Mouse (Mus musculus): Measurements from ENCODE around the gene Macrod2. TPM values are rescaled to one million over a fixed set of nuclear protein-coding genes. Genes with fewer than 3 reads are reported as not detected.

Macrod2 gene
- polyA plus RNA-seq, 1 experiment, result 57.8 TPM

GRCm38 (mm10) chr2:140664381-140664780 lies 269.3 kb downstream of the Macrod2 start:
- TF ChIP-seq FLI1 (IDR thresholded peaks at IDR 0.05; ENCODE audit: low read length), result no peak
- no peak for TF ChIP-seq GATA1 (IDR thresholded peaks at IDR 0.05; ENCODE audit: borderline replicate concordance, low read length)
- no peaks in the 10 kb centered on the region for H3K36me3 ChIP-seq (replicated peaks; ENCODE audit: low read length)
- H3K4me1 ChIP-seq, result no peaks in the 10 kb centered on the region
- no peaks in the 10 kb centered on the region; the same call in 1 of the 2 replicates for H3K9me3 ChIP-seq
- H3K27me3 ChIP-seq (replicated peaks), result peaks cover 4% of the 10 kb centered on the region
- no peak overlapping the region for H3K4me3 ChIP-seq (replicated peaks)

- Histone ChIP-seq H3K4me1 (peaks cover 14% of the 10 kb centered on the region), H3K4me3 (replicated peaks) (no peak overlapping the region), H3K9me3 (no peaks in the 10 kb centered on the region), H3K27me3 (replicated peaks) (peaks cover 18% of the 10 kb centered on the region), H3K36me3 (replicated peaks; ENCODE audit: low read length) (no peaks in the 10 kb centered on the region)
- no peak for TF ChIP-seq FLI1 (IDR thresholded peaks at IDR 0.05; ENCODE audit: low read length)
- TF ChIP-seq GATA1 (IDR thresholded peaks at IDR 0.05; ENCODE audit: borderline replicate concordance, low read length), result no peak
Observed at GRCm38 (mm10) chr2:140666846-140667245, 271.7 kb downstream of the Macrod2 start.

- peaks cover 18% of the 10 kb centered on the region for H3K27me3 ChIP-seq (replicated peaks)
- TF ChIP-seq FLI1 (IDR thresholded peaks at IDR 0.05; ENCODE audit: low read length), result no peak
- TF ChIP-seq GATA1 (IDR thresholded peaks at IDR 0.05; ENCODE audit: borderline replicate concordance, low read length), result no peak
- H3K4me3 ChIP-seq (replicated peaks), result no peak overlapping the region
- peaks cover 14% of the 10 kb centered on the region for H3K4me1 ChIP-seq
- no peaks in the 10 kb centered on the region for H3K9me3 ChIP-seq
- H3K36me3 ChIP-seq (replicated peaks; ENCODE audit: low read length), result no peaks in the 10 kb centered on the region
Observed at GRCm38 (mm10) chr2:140667261-140668047, 272.3 kb downstream of the Macrod2 start.

GRCm38 (mm10) chr2:140668311-140668710 lies 273.2 kb downstream of the Macrod2 start:
- Histone ChIP-seq H3K27me3 (replicated peaks) (peaks cover 18% of the 10 kb centered on the region), H3K4me1 (peaks cover 14% of the 10 kb centered on the region), H3K36me3 (replicated peaks; ENCODE audit: low read length) (no peaks in the 10 kb centered on the region), H3K9me3 (no peaks in the 10 kb centered on the region), H3K4me3 (replicated peaks) (no peak overlapping the region)
- TF ChIP-seq FLI1 (IDR thresholded peaks at IDR 0.05; ENCODE audit: low read length), result no peak

GRCm38 (mm10) chr2:140669081-140669480 lies 274.0 kb downstream of the Macrod2 start:
- Histone ChIP-seq H3K9me3 (no peaks in the 10 kb centered on the region), H3K27me3 (replicated peaks) (peaks cover 18% of the 10 kb centered on the region), H3K4me3 (replicated peaks) (no peak overlapping the region), H3K4me1 (peaks cover 14% of the 10 kb centered on the region), H3K36me3 (replicated peaks; ENCODE audit: low read length) (no peaks in the 10 kb centered on the region)
- no peak for TF ChIP-seq FLI1 (IDR thresholded peaks at IDR 0.05; ENCODE audit: low read length)
- no peak for TF ChIP-seq GATA1 (IDR thresholded peaks at IDR 0.05; ENCODE audit: borderline replicate concordance, low read length)

- TF ChIP-seq FLI1 (IDR thresholded peaks at IDR 0.05; ENCODE audit: low read length), result no peak
- TF ChIP-seq GATA1 (IDR thresholded peaks at IDR 0.05; ENCODE audit: borderline replicate concordance, low read length), result no peak
- no peaks in the 10 kb centered on the region for H3K9me3 ChIP-seq
- H3K36me3 ChIP-seq (replicated peaks; ENCODE audit: low read length), result no peaks in the 10 kb centered on the region
Observed at GRCm38 (mm10) chr2:140669786-140670185, 274.7 kb downstream of the Macrod2 start.

GRCm38 (mm10) chr2:140670457-140670856 lies 275.3 kb downstream of the Macrod2 start:
- Histone ChIP-seq H3K36me3 (replicated peaks; ENCODE audit: low read length) (no peaks in the 10 kb centered on the region), H3K4me3 (replicated peaks) (peak overlapping the region; percentile 89), H3K4me1 (peaks cover 14% of the 10 kb centered on the region), H3K27me3 (replicated peaks) (peaks cover 18% of the 10 kb centered on the region), H3K9me3 (no peaks in the 10 kb centered on the region)
- no peak for TF ChIP-seq GATA1 (IDR thresholded peaks at IDR 0.05; ENCODE audit: borderline replicate concordance, low read length)
- TF ChIP-seq FLI1 (IDR thresholded peaks at IDR 0.05; ENCODE audit: low read length), result no peak

More at GRCm38 (mm10) chr2:140669786-140670185, 274.7 kb downstream of the Macrod2 start:
- Histone ChIP-seq H3K4me1 (peaks cover 14% of the 10 kb centered on the region), H3K27me3 (replicated peaks) (peaks cover 18% of the 10 kb centered on the region), H3K4me3 (replicated peaks) (no peak overlapping the region)

- no peaks in the 10 kb centered on the region for H3K9me3 ChIP-seq
- H3K36me3 ChIP-seq (replicated peaks; ENCODE audit: low read length), result no peaks in the 10 kb centered on the region
- peak within 1 kb of the TSS; percentile 89 for H3K4me3 ChIP-seq (replicated peaks)
- peaks cover 14% of the 10 kb centered on the region for H3K4me1 ChIP-seq
- H3K27me3 ChIP-seq (replicated peaks), result peaks cover 18% of the 10 kb centered on the region
- no peak for TF ChIP-seq GATA1 (IDR thresholded peaks at IDR 0.05; ENCODE audit: borderline replicate concordance, low read length)
- no peak for TF ChIP-seq FLI1 (IDR thresholded peaks at IDR 0.05; ENCODE audit: low read length)
Observed at GRCm38 (mm10) chr2:140670963-140671702, 276.0 kb downstream of the Macrod2 start, which contains the start of gene Flrt3. TSS of gene Flrt3 (minus strand) at chr2:140671469.

- H3K9me3 ChIP-seq, result no peaks in the 10 kb centered on the region
- peaks cover 14% of the 10 kb centered on the region for H3K27me3 ChIP-seq (replicated peaks)
- TF ChIP-seq GATA1 (IDR thresholded peaks at IDR 0.05; ENCODE audit: borderline replicate concordance, low read length) (no peak), FLI1 (IDR thresholded peaks at IDR 0.05; ENCODE audit: low read length) (no peak)
- peaks cover 14% of the 10 kb centered on the region for H3K4me1 ChIP-seq
- H3K36me3 ChIP-seq (replicated peaks; ENCODE audit: low read length), result no peaks in the 10 kb centered on the region
- no peak overlapping the region for H3K4me3 ChIP-seq (replicated peaks)
Observed at GRCm38 (mm10) chr2:140673466-140673865, 278.4 kb downstream of the Macrod2 start.

- H3K36me3 ChIP-seq (replicated peaks; ENCODE audit: low read length), result no peaks in the 10 kb centered on the region
- H3K4me1 ChIP-seq, result no peaks in the 10 kb centered on the region
- H3K27me3 ChIP-seq (replicated peaks), result no peaks in the 10 kb centered on the region
- no peak overlapping the region for H3K4me3 ChIP-seq (replicated peaks)
- TF ChIP-seq FLI1 (IDR thresholded peaks at IDR 0.05; ENCODE audit: low read length), result no peak
- TF ChIP-seq GATA1 (IDR thresholded peaks at IDR 0.05; ENCODE audit: borderline replicate concordance, low read length), result no peak
- no peaks in the 10 kb centered on the region for H3K9me3 ChIP-seq
Observed at GRCm38 (mm10) chr2:140676728-140677127, 281.6 kb downstream of the Macrod2 start.

All from megakaryocyte, embryonic 14.5 days (primary cell).